Mouse (Mus musculus) heart, adult 11 months (tissue): ENCODE measurements around the gene March8.

Source experiments
- DNase-seq: peaks from one replicate; pipeline ENCODE4 v3.0.0; 2022

Gene March8

GRCm38 (mm10) chr6:116374136-116374535, 36.3 kb downstream of the March8 start:
- DNase-seq = peak; percentile 52

DNA sequence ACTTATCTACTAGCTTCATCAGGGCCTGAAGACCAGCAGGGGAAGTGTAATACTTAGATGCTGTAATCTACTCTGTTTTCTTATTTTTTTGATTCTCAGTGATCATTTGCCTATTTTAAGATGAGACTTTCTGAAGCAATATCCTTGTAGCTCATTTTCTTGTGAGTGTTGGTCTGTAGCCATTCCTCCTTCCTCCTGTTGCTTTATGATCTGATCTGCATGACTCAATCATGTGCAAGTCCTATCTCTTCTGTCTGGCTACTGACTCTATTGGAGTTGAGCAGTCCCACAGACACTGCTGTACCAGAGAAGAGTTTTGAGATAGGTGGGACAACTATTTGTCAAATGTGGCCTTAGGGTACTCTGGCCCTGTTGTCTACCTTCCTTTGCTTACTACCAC, 36.8 kb downstream of the March8 start:
- DNase-seq = no peak

DNA sequence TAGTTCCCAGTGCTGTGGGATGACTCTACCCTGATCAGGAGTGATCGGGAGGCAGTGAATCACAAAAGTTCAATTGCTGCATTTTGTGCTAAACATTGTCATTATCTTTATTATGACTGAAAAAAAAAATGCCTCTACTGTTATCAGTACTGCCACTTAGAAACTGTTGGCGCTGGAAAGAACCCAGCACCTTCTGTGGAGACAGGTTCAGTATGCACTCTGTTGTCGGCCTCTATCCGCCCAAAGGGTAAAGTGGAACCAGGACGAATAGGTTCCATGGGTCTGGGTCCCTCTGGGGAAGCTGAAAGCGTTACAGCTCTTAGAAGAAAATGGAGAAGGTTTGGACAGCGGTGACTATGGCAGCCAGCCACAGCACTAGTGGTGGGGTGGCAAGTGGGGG, 41.1 kb downstream of the March8 start:
- peak; percentile 73 for DNase-seq

DNA sequence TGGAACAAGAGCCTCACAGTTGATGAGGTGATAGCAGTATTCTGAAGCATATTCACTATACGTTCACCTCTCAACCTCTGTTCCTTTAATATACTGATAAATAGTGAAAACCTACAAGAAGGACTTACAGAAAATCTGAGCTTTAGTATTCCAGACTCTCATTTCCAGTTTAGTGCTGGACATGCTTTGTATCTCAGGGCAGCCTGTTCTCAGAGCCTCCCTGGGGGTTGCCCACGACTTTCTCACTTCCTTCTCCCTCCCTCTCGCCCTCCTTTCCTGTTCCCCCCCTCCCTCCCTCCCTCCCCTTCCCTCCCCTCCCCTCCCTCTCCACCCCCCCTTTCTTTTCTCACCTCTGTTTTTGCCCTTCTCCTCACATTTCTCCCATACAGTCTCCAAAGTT, 42.3 kb downstream of the March8 start:
- DNase-seq = no peak

DNA sequence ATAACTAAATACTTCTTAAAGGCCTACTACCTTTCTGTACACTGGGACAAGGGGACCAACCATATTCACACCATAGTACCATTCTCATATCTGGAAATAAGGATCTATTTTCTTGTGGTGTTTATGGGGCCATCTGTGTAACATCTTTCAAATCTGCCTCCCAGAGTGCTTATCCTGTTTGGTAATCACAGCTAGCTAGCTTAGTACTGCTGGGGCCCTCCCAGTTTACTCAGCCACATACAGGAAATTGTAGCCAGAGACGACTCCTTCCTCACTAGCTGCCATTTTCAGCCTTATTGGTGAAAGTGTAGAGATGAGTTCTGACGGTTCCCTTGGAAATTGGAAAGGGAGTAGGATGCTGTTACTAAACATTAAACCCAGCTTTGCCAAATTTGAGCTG, 43.8 kb downstream of the March8 start:
- peak; percentile 18 for DNase-seq

DNA sequence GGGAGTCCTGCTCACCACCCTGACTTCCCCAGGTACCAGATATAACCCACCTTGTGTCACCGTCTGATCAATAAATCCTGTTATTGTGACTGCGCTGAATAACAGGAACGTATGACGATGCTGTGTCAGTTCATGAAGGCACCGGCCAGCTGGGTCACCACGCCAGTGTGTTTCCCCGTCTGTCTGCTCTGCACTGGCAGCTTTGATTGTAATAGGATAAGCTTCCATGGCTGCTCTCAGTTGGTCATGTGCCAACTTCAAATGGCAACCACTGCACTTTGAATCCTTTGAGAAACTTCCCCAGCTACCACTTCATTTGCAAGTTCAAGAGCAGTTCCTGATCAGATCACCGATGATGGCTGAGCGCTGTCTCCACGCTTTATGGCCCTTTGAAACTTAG, 45.8 kb downstream of the March8 start:
- DNase-seq = peak; percentile 73

DNA sequence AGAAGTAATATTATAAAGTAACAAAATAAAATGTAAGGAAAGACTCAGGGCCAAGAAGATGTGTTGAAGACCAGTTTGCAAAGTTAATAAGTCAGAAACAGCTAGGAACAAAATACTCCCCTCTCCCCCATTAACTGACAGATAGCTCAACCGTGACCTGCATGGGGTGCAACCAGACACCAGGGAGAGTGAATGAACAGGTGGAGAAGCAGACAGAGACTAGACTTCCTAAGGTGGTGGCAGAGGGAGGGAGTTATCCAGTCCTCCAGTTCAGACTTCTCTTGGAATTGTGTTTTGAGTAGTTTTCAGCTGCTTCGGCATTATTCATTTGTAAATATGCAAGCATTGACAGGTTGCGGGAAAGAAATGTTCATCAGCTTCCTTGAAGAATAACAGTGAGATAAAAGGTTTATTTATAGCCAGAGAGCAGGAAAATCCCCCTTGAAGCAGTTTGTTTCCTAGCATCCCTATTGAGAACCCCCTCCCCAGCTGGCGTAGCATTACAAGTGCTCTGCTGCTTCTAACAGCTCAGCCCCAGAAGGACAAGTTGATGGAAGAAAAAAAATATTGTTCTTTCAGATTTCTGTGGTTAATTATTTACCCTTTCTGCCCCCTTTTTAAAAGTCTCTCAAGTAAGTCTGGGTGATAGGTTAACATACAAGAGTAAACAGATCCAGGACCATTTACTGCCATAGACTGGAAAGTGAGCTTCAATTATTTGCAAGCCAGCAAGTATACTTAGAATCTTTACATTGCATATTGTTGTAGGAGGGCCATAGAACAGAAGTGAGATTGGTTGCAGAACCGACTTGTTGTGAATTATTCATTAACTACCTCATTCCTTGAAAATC, 47.6 kb downstream of the March8 start:
- peak; percentile 25 for DNase-seq

- DNase-seq = peak; percentile 73
These were observed 48.2 kb downstream of the March8 start for GRCm38 (mm10) chr6:116386045-116386415.

GRCm38 (mm10) chr6:116386506-116386905, 48.7 kb downstream of the March8 start:
- peak; percentile 68 for DNase-seq

GRCm38 (mm10) chr6:116388068-116388467, 50.2 kb downstream of the March8 start:
- DNase-seq = no peak

DNA sequence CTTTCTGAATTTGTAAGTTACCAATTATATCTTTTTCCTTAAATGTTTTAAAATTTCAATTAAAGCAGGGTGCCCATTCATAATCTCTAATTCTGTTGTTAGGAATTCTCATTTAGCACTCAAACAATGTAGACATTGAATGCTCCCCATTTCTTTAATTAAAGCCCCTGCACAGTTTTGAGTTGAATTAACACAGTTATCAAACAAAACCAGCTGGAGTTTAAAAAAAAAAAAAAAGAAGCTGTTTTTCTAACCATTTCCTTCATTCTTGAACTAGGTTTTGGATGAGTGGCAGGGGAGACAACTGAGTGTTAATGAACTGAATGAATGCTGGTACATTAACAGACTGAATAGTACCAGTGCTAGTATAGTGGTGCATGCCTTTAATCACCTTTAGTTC, 51.7 kb downstream of the March8 start:
- no peak for DNase-seq

- DNase-seq = peak; percentile 51
These were observed 57.3 kb downstream of the March8 start for GRCm38 (mm10) chr6:116394916-116395648.

GRCm38 (mm10) chr6:116397621-116398020, 59.8 kb downstream of the March8 start:
- DNase-seq = peak; percentile 66

DNA sequence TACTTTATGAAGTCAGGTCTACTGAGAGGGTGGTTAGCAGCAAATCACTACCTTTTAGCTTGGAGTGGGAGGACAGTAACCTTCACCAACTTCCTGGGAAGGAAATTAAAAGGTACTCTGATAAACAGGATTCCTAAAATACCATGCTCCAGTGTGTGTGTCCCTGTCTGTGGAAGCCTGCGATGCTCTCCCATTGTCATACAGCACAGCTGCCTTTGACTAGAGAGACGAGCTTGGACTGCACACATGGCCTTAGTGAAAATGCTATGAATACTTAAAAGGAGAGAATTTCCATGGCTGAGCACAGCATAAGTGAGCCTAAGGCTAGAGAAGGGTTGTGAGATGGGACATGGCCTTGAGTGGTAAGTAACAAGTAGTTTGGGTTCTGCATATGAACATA, 60.3 kb downstream of the March8 start:
- DNase-seq = peak; percentile 37

GRCm38 (mm10) chr6:116401746-116402423, 64.1 kb downstream of the March8 start:
- DNase-seq = peak; percentile 89

DNA sequence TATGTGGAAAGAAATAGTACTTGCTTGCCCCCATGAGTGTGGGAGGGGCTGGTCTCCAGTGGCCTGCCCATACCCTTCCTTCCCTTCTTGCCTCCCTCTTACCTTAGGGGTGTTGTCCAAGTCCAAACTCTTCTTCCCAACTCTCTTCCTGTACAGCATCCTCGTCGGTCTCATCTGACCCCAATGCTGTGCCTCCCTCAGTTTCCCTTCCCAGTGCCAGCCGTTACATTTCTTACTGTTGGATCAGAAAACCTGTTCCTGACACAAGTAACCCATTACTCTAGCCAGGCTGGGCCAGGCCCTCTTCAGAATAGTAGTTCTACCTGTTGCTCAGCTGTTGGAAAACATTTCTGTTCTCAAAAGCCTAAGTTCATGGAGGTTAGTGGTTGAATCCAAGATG, 64.6 kb downstream of the March8 start:
- DNase-seq = peak; percentile 83

- peak; percentile 84 for DNase-seq
These were observed 67.4 kb downstream of the March8 start for GRCm38 (mm10) chr6:116405243-116405642.

DNA sequence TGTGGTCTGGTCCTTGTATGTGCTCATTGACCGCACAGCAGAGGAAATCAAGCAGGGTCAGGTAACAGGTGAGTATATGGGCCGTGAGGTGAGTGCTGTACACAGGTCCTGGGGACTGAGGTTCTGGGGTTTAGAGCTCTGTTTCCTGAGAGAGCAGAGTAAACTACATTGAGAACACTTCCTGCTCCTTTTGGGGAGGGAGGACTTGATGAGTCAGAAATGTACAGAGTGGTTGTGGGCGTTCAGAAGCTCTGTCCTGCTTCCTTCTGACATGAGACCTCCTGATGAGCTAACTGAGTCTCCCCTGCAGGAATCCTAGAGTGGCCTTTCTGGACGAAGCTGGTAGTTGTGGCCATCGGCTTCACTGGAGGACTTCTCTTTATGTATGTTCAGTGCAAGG, 67.9 kb downstream of the March8 start:
- no peak for DNase-seq

DNA sequence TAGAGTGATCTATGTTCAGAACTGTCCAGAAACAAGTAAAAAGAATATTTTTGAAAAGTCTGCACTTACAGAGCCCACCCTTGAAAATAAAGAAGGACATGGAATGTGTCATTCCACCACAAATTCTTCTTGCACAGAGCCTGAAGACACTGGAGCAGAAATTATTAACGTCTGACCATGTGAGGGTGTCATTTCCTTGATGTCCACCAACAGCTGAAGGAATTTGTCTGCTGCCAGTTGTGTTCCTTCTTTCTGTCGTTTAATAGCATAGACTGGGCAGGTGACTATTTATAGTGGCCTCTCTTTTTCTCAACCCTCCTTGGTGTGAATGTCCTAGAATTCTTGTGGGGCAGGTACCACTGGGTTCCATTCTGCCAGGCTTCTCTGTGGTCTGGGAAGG, 68.3 kb downstream of the March8 start:
- no peak for DNase-seq

DNA sequence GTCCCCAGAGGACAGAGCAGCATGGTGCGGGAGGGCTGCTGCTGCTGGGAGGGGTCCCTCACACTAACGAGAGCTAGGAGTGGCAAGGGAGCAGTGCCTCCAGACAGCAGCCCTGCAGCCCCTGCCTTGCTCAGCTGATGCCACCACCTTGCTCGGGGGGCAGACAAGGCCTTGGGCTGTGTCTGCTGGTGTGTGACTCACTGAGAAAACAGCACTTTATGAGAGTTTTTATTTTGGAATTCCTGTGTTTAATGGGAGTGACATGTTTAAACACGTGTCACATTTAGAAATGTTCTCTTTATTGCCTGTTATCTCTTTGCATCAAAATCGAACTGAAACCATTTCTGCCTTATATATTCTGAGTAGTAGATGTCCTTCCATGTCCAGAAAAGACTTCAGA, 68.9 kb downstream of the March8 start:
- peak; percentile 85 for DNase-seq

- DNase-seq = peak; percentile 82
These were observed 69.4 kb downstream of the March8 start for GRCm38 (mm10) chr6:116407216-116407615.

DNA sequence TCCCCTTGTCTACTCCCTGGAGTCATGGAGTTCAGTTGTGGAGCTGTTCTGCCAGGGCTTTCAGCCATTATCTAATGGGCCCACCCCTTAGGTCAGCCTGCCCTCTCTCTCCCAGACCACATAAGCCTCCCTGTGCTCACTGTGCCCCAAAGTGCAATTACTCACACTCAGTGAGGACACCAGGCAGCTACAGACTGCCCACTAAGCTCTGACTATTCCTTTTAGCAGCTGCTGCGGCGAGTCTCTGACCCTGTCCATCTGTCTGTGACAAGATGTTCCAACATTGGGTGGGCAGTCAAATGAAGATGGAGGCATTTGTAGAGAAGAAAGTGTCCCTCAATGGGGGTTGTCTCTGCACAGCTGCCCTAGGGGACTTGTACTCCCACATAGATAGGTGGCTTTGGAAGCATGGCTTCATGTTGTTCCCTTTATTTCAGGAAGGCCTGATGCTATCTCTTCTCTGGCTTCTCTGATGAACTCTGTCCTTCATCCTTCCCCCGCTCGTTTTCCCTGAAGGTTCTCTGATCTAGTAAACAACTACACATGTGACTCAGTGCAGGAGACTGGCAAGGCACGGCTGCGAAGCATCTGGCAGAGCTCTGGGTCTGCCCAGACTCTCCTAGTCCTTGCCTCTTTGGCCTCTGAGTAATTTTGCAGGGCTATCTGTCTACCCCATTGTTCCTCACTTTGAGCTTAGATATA, 70.3 kb downstream of the March8 start:
- DNase-seq = peak; percentile 93

DNA sequence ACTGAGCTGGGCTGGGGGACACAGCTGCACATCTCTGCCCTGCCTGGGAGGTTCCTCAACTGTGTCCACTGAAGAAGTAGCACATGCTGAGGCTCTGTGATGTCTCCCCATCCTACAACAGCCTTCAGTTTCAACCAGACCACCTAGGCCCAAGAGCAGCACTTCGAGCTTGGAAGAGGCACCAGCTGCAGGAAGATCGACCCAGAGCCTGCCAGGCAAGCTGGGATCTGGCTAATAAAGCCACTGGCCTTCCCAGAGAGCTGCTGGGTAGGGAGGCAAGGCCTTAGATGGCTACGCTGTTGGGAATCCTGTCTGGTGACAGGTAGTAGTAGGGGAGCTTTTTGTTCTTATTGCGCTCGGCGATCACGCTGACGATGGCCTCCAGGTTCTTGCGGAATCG, 72.6 kb downstream of the March8 start:
- DNase-seq = peak; percentile 85
